In genomic region chr4:32984242-32984641, GRCm38 (mm10) we compare ENCODE assay signal across 9 mouse cellular contexts. TPM values are rescaled to one million over a fixed set of nuclear protein-coding genes. Genes with fewer than 3 reads are reported as not detected.
DNase-seq lines count a peak whose midpoint lies in the region; ATAC-seq and TF ChIP-seq lines count a peak whose summit lies in the region.
"Had no signal": no experiment of that assay in that cellular context is flagged by ENCODE, and none has a peak within 500 bp of the region (broad histone marks: within the 10 kb centered on the region; RNA-seq: fewer than 3 reads in every experiment).

No protein-coding gene starts in this region.

- WGBS in kidney, embryonic 14.5 days: under 1% methylated on average over 13 of the region's 13 CpGs
- 0% methylated on average over 13 of the region's 13 CpGs for WGBS in forebrain, embryonic 14.5 days
- under 1% methylated on average over 13 of the region's 13 CpGs for WGBS in limb, embryonic 14.5 days
- WGBS in small intestine, adult 2 months: 7% methylated on average over 13 of the region's 13 CpGs

- no peak for ATAC-seq in kidney, embryonic 14.5 days (ENCODE audit: low FRiP score, low TSS enrichment)
- no peak for ATAC-seq in forebrain, embryonic 14.5 days
- ATAC-seq in limb, embryonic 14.5 days (ENCODE audit: low FRiP score, low read depth): no peak

- peak overlapping the region; percentile 74 for H3K9ac ChIP-seq in kidney, embryonic 14.5 days (ENCODE audit: low read depth, low read length)
- peak overlapping the region; percentile 93 for H3K9ac ChIP-seq in forebrain, embryonic 14.5 days (ENCODE audit: low read length)
- H3K9ac ChIP-seq in limb, embryonic 14.5 days (ENCODE audit: low read depth, low read length, severe bottlenecking): peak overlapping the region; percentile 76

- DNase-seq in kidney, adult 18-20 months: no peak
- peak; percentile 13 for DNase-seq in R1 (ENCODE audit: low read depth, low spot score)
- DNase-seq in forebrain, embryonic 14.5 days (ENCODE audit: low spot score): peak; percentile 85
- DNase-seq in limb, embryonic 14.5 days (ENCODE audit: low spot score): peak; percentile 67
- no peak for DNase-seq in adrenal gland, adult 8-10 months
- no peak for DNase-seq in adrenal gland, postnatal 4 days (ENCODE audit: low spot score in 2 of 2)

- peak overlapping the region; percentile 81 for H3K4me3 ChIP-seq in kidney, embryonic 14.5 days (ENCODE audit: low read length)
- H3K4me3 ChIP-seq in forebrain, embryonic 14.5 days (ENCODE audit: low read depth, low read length): peak overlapping the region; percentile 87
- H3K4me3 ChIP-seq in limb, embryonic 14.5 days (replicated peaks; ENCODE audit: low read length): peak overlapping the region; percentile 81
- peak overlapping the region; percentile 29; the same call in 1 of the 2 replicates for H3K4me3 ChIP-seq in small intestine, adult 2 months (ENCODE audit: low read depth, low read length)

- no peaks in the 10 kb centered on the region for H3K36me3 ChIP-seq in kidney, embryonic 14.5 days (ENCODE audit: control insufficient read depth, insufficient read depth, low read length)
- H3K36me3 ChIP-seq in forebrain, embryonic 14.5 days (ENCODE audit: control insufficient read depth, insufficient read depth, low read length): no peaks in the 10 kb centered on the region
- H3K36me3 ChIP-seq in limb, embryonic 14.5 days (ENCODE audit: control insufficient read depth, insufficient read depth, low read length): no peaks in the 10 kb centered on the region
- no peaks in the 10 kb centered on the region for H3K36me3 ChIP-seq in small intestine, adult 2 months (ENCODE audit: control insufficient read depth, insufficient read depth, low read length)

- H3K4me2 ChIP-seq in kidney, embryonic 14.5 days (replicated peaks; ENCODE audit: low read depth, low read length): peak overlapping the region; percentile 99
- H3K4me2 ChIP-seq in forebrain, embryonic 14.5 days (ENCODE audit: low read length): peak overlapping the region; percentile 90
- peak overlapping the region; percentile 92 for H3K4me2 ChIP-seq in limb, embryonic 14.5 days (replicated peaks; ENCODE audit: low read depth, low read length, severe bottlenecking)

- H3K27ac ChIP-seq in kidney, embryonic 14.5 days (ENCODE audit: low read depth, low read length): peak overlapping the region; percentile 67
- H3K27ac ChIP-seq in forebrain, embryonic 14.5 days (ENCODE audit: low read depth, low read length): peak overlapping the region; percentile 87; the same call in 1 of the 2 replicates
- H3K27ac ChIP-seq in limb, embryonic 14.5 days (replicated peaks; ENCODE audit: low read depth, low read length): 0 out of 2 replicates have a peak overlapping the region, but pooled peaks have one; percentile 78
- H3K27ac ChIP-seq in small intestine, adult 2 months (ENCODE audit: insufficient read depth, low read depth, low read length): peak overlapping the region; percentile 23; the same call in 1 of the 2 replicates

- H3K4me1 ChIP-seq in kidney, embryonic 14.5 days (ENCODE audit: control insufficient read depth, insufficient read depth, low read length): peaks cover 10% of the 10 kb centered on the region
- peaks cover 15% of the 10 kb centered on the region for H3K4me1 ChIP-seq in forebrain, embryonic 14.5 days (ENCODE audit: control insufficient read depth, insufficient read depth, low read length)
- peaks cover 9% of the 10 kb centered on the region; the same call in 1 of the 2 replicates for H3K4me1 ChIP-seq in limb, embryonic 14.5 days (ENCODE audit: control insufficient read depth, insufficient read depth, low read length)
- peaks cover 10% of the 10 kb centered on the region for H3K4me1 ChIP-seq in small intestine, adult 2 months (ENCODE audit: control insufficient read depth, insufficient read depth, insufficient read length, low read length)

- no peaks in the 10 kb centered on the region for H3K27me3 ChIP-seq in kidney, embryonic 14.5 days (ENCODE audit: control insufficient read depth, insufficient read depth, low read length)
- H3K27me3 ChIP-seq in forebrain, embryonic 14.5 days (replicated peaks; ENCODE audit: control insufficient read depth, insufficient read depth, low read length): no peaks in the 10 kb centered on the region
- H3K27me3 ChIP-seq in limb, embryonic 14.5 days (ENCODE audit: control insufficient read depth, insufficient read depth, low read length): no peaks in the 10 kb centered on the region
- H3K27me3 ChIP-seq in small intestine, adult 2 months (ENCODE audit: control insufficient read depth, insufficient read depth, low read length): no peaks in the 10 kb centered on the region

- TF ChIP-seq CTCF in small intestine, adult 2 months (IDR thresholded peaks at IDR 0.05; ENCODE audit: extremely low read depth, insufficient read length, insufficient replicate concordance, low read depth, low read length): no peak

- no peaks in the 10 kb centered on the region for H3K9me3 ChIP-seq in kidney, embryonic 14.5 days (ENCODE audit: control insufficient read depth, low read length)
- no peaks in the 10 kb centered on the region for H3K9me3 ChIP-seq in forebrain, embryonic 14.5 days (replicated peaks; ENCODE audit: control insufficient read depth, low read length)
- no peaks in the 10 kb centered on the region for H3K9me3 ChIP-seq in limb, embryonic 14.5 days (ENCODE audit: control insufficient read depth, low read length)

- TF ChIP-seq POLR2A in limb, embryonic 14.5 days (IDR thresholded peaks at IDR 0.05; ENCODE audit: borderline replicate concordance, extremely low read depth, insufficient read depth, insufficient read length): no peak
- TF ChIP-seq POLR2A in small intestine, adult 2 months (IDR thresholded peaks at IDR 0.05; ENCODE audit: low read depth, low read length): no peak

RNA-seq across cellular contexts. Expression of gene Rragd, which starts 1.4 kb away (rescaled TPM):
- polyA plus RNA-seq in kidney, embryonic 14.5 days (2014; fragmentation: Nextera tagmentation; extraction: Ambion mirVana): 14.5 and 21.1 TPM in 2 replicates
- polyA plus RNA-seq in forebrain, embryonic 14.5 days (2014; fragmentation: Nextera tagmentation; extraction: Ambion mirVana): 17.6 and 22.7 TPM in 2 replicates
- 11.8 and 12.3 TPM in 2 replicates for polyA plus RNA-seq in limb, embryonic 14.5 days (2012; rRNA removed)
- polyA plus RNA-seq in limb, embryonic 14.5 days (2014; fragmentation: Nextera tagmentation; extraction: Ambion mirVana): 13.1 and 15.0 TPM in 2 replicates
- polyA plus RNA-seq in small intestine, adult 2 months (2012; rRNA removed): 4.7 and 14.9 TPM in 2 replicates
- total RNA-seq in adrenal gland, adult 8-10 months (2022): 10 to 100 TPM; 10.2 to 16.4 (median 13.9) TPM
- total RNA-seq in adrenal gland, postnatal 4 days (2021): 10 to 100 TPM in 1 of 2 experiments, 1 to 10 TPM in 1; 9.0 to 10.7 TPM

RNA-seq across cellular contexts. Expression of gene Ankrd6, which starts 33.6 kb away (rescaled TPM):
- 7.1 and 14.3 TPM in 2 replicates for polyA plus RNA-seq in kidney, embryonic 14.5 days (2014; fragmentation: Nextera tagmentation; extraction: Ambion mirVana)
- polyA plus RNA-seq in forebrain, embryonic 14.5 days (2014; fragmentation: Nextera tagmentation; extraction: Ambion mirVana): 32.7 and 33.5 TPM in 2 replicates
- 4.9 TPM in 2 replicates for polyA plus RNA-seq in limb, embryonic 14.5 days (2012; rRNA removed)
- 10.9 and 13.5 TPM in 2 replicates for polyA plus RNA-seq in limb, embryonic 14.5 days (2014; fragmentation: Nextera tagmentation; extraction: Ambion mirVana)
- 0.17 and 0.27 TPM in 2 replicates for polyA plus RNA-seq in small intestine, adult 2 months (2012; rRNA removed)
- total RNA-seq in adrenal gland, adult 8-10 months (2022): 10 to 100 TPM in 1 of 4 experiments, 1 to 10 TPM in 3; 2.8 to 10.6 (median 4.9) TPM
- 1 to 10 TPM; 7.6 to 10.0 TPM for total RNA-seq in adrenal gland, postnatal 4 days (2021)
- total RNA-seq: neutrophil, adult 5-6 weeks had no signal

RNA-seq across cellular contexts. Expression of gene Ube2j1, which starts 47.0 kb away (rescaled TPM):
- 34.4 and 43.6 TPM in 2 replicates for polyA plus RNA-seq in kidney, embryonic 14.5 days (2014; fragmentation: Nextera tagmentation; extraction: Ambion mirVana)
- polyA plus RNA-seq in forebrain, embryonic 14.5 days (2014; fragmentation: Nextera tagmentation; extraction: Ambion mirVana): 53.5 and 53.9 TPM in 2 replicates
- 26.6 TPM in 2 replicates for polyA plus RNA-seq in limb, embryonic 14.5 days (2012; rRNA removed)
- 38.0 and 41.4 TPM in 2 replicates for polyA plus RNA-seq in limb, embryonic 14.5 days (2014; fragmentation: Nextera tagmentation; extraction: Ambion mirVana)
- polyA plus RNA-seq in small intestine, adult 2 months (2012; rRNA removed): 8.8 and 18.5 TPM in 2 replicates
- total RNA-seq in adrenal gland, adult 8-10 months (2022): 10 to 100 TPM; 45.2 to 68.6 (median 63.7) TPM
- 10 to 100 TPM; 63.1 to 65.9 TPM for total RNA-seq in adrenal gland, postnatal 4 days (2021)

Comparison
In these comparisons a context has a peak if more than half of its experiments do, and no peak if none do; other contexts are left out.
1. H3K27ac ChIP-seq: peak in every context shown above with its lines; median percentile 87 in forebrain, embryonic 14.5 days; 78 in limb, embryonic 14.5 days; 67 in kidney, embryonic 14.5 days; 23 in small intestine, adult 2 months.
2. H3K4me3 ChIP-seq: peak in every context shown above with its lines; median percentile 87 in forebrain, embryonic 14.5 days; 81 in kidney, embryonic 14.5 days; 81 in limb, embryonic 14.5 days; 29 in small intestine, adult 2 months.
3. DNase-seq: peak in R1 (single experiment), forebrain, embryonic 14.5 days (single experiment) and limb, embryonic 14.5 days (single experiment); none in kidney, adult 18-20 months (single experiment), adrenal gland, adult 8-10 months (single experiment) and adrenal gland, postnatal 4 days (0 of 2).
4. Peak in every context shown above with its lines, with median percentiles within 50 percentile points of each other: H3K4me2 ChIP-seq and H3K9ac ChIP-seq.